Mouse (Mus musculus) midbrain, embryonic 16.5 days (tissue): ENCODE measurements around the gene Ssmem1. TPM values are rescaled to one million over a fixed set of nuclear protein-coding genes. Genes with fewer than 3 reads are reported as not detected.

Experiments
- ATAC-seq: fragments of 200-750 bp; cut with Nextera tagmentation; 2 replicates; pipeline ENCODE4 v1.8.0; 2017; ENCODE audit warnings: moderate TSS enrichment
- H3K27ac ChIP-seq: fragments of 300-500 bp; sonication (generic); 2 replicates; pipeline ENCODE4 v1.5.1; 2014; ENCODE audit warnings: mild to moderate bottlenecking, low read length, mixed read lengths
- H3K27me3 ChIP-seq: fragments of 300-500 bp; sonication (generic); 2 replicates; pipeline ENCODE4 v1.6.1; 2014; ENCODE audit warnings: low read depth, low read length, mixed read lengths; ENCODE audit not compliant: control insufficient read depth, insufficient read depth
- H3K36me3 ChIP-seq: fragments of 300-500 bp; sonication (generic); 2 replicates; pipeline ENCODE4 v1.6.1; 2014; ENCODE audit warnings: mild to moderate bottlenecking, low read length, moderate library complexity, mixed read lengths; ENCODE audit not compliant: control insufficient read depth, insufficient read depth
- H3K4me1 ChIP-seq: fragments of 300-500 bp; sonication (generic); 2 replicates; pipeline ENCODE4 v1.6.1; 2014; ENCODE audit warnings: mild to moderate bottlenecking, low read length, mixed read lengths; ENCODE audit not compliant: control insufficient read depth, insufficient read depth
- H3K4me2 ChIP-seq: fragments of 300-500 bp; sonication (generic); 2 replicates; pipeline ENCODE4 v1.6.1; 2014; ENCODE audit warnings: mild to moderate bottlenecking, low read length, mixed read lengths
- H3K4me3 ChIP-seq: fragments of 300-500 bp; sonication (generic); 2 replicates; pipeline ENCODE4 v1.5.1; 2014; ENCODE audit warnings: low read depth, mild to moderate bottlenecking, low read length, moderate library complexity, mixed read lengths
- H3K9ac ChIP-seq: fragments of 300-500 bp; sonication (generic); 2 replicates; pipeline ENCODE4 v1.6.1; 2014; ENCODE audit warnings: low read depth, low read length, mixed read lengths
- H3K9me3 ChIP-seq: fragments of 300-500 bp; sonication (generic); replicated peaks from 2 replicates; pipeline ENCODE4 v1.6.1; 2014; ENCODE audit warnings: mild to moderate bottlenecking, low read length, mixed read lengths; ENCODE audit not compliant: control insufficient read depth, poor library complexity, severe bottlenecking
- WGBS: fragments of 180-500 bp; shearing (Covaris S2); extraction: QIAGEN DNeasy Blood & Tissue Kit; methylation state at CpG from one replicate; pipeline ENCODE4 v1.1.7; 2014; 5-methylcytosine and 5-hydroxymethylcytosine counted together
- polyA plus RNA-seq: library from polyadenylated mRNA; unstranded; fragments of >200 nt; fragmentation: Nextera tagmentation; extraction: Ambion mirVana; gene quantifications from 2 replicates; pipeline ENCODE4 v1.2.1, GENCODE M21; 2015

Ssmem1 gene
- polyA plus RNA-seq, 1 experiment from 2014 or later: 0.14 TPM

DNA sequence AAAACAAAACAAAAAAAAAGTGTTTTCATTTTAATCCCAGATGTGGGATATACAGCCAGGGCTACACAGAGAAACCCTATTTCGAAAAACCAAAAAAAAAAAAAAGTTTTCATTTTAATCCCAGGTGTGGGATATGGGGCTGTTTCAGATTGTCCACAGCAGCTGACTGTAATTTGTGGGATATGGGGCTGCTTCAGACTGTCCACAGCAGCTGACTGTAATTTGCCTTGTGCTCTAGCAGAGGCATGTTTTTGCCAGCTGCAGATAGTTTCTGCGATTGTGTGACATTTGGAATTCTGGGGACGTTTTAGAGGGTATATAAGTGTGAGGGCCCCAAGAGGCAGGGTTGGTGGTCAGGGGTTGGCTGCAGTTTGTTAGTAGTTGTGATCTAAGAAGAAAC is 37.9 kb upstream of the Ssmem1 start:
- Histone ChIP-seq H3K27ac (no peak overlapping the region), H3K4me3 (no peak overlapping the region), H3K27me3 (no peaks in the 10 kb centered on the region), H3K36me3 (no peaks in the 10 kb centered on the region), H3K4me1 (peaks cover 5% of the 10 kb centered on the region; the same call in 1 of the 2 replicates), H3K9me3 (no peaks in the 10 kb centered on the region), H3K4me2 (no peak overlapping the region), H3K9ac (no peak overlapping the region)
- ATAC-seq: no peak
- WGBS: 89% methylated on average over 3 of the region's 3 CpGs

DNA sequence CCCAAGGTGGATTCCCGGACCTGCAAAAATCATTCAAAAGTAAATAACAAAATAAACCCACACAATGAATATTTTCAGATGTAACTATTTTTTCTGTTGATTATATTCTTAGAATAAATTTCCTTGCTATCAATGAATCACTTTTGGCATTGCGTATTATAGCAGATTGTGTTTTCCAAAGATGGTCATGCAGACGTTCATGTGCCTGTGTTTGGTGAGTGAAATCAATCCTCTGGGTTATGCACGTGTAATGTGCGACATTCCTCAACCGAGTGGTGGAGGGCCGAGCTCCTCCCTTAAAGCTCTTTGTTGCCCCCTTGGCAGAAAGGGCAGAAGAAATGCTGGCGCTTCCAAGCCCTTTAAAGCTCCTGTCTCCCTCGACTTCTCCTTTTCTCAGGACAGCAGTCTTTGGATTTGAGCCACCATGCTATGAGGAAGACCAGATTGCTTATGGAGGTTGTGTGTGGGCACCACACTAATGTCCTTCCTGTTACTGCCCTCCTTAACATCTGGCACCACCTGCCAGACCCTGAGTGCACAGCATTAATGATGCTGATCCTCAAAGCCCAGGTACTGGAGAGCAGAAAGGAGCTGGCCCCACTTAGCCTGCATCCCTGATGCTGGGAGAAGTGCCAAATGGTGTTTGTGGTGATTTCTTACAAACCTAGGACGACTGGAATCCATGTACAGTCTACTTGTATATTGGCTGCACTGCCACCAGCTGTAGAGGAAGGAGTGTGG is 33.5 kb upstream of the Ssmem1 start:
- no peaks in the 10 kb centered on the region for H3K9me3 ChIP-seq
- no peaks in the 10 kb centered on the region for H3K4me1 ChIP-seq
- H3K36me3 ChIP-seq: no peaks in the 10 kb centered on the region
- no peak overlapping the region for H3K4me3 ChIP-seq
- WGBS: 72% methylated on average over 10 of the region's 10 CpGs
- no peak overlapping the region for H3K4me2 ChIP-seq
- no peaks in the 10 kb centered on the region for H3K27me3 ChIP-seq
- H3K9ac ChIP-seq: no peak overlapping the region
- no peak for ATAC-seq
- H3K27ac ChIP-seq: no peak overlapping the region

DNA sequence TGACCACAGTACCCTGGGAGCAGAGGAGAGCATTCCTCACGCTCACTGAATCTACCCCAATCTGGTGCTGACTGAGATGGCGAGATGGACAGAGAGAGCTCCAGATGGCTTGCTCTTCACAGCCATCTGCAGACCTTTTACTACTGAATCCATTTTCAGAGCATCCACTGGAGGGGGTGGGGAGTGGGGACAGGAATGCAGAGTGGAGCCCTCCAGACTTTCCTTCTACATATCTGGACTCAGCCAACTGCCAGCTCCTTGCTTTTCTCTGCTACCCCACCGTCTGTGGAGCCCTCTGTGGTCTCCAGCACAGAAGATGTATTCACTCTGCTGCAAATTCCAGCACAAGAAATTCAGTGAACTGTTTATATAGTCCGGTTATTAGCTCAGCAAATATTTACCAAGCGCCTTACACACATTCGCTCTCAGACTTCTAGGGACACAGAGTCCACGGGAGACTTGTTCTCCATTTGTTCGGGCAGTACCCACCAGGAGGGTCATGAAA is 32.4 kb upstream of the Ssmem1 start:
- Histone ChIP-seq H3K4me1 (no peaks in the 10 kb centered on the region), H3K4me2 (no peak overlapping the region), H3K36me3 (no peaks in the 10 kb centered on the region), H3K9me3 (no peaks in the 10 kb centered on the region), H3K4me3 (no peak overlapping the region), H3K9ac (no peak overlapping the region), H3K27ac (no peak overlapping the region), H3K27me3 (no peaks in the 10 kb centered on the region)
- whole genome bisulfite sequencing: 78% methylated on average over 8 of the region's 8 CpGs
- ATAC-seq: no peak

DNA sequence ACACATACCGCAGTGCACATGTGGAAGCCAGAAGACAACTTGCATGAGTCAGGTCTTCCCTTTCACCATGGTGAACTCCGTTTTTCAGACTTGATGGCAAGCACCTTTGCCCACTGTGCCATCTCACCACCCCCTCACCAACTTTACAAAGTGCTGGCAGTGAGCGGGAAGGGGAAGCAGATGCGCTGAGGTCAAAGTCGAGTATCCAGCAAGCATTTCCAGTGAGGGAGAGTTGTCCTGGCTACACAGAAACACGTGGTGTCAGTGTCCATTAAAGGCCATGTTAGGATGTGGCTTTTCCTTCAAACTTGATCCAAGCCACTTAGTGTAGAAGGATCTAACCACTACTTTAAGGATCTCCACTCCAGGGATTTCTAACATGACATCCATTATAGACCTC is 31.9 kb upstream of the Ssmem1 start:
- Histone ChIP-seq H3K27ac (no peak overlapping the region), H3K27me3 (no peaks in the 10 kb centered on the region), H3K4me3 (no peak overlapping the region), H3K4me1 (no peaks in the 10 kb centered on the region), H3K4me2 (no peak overlapping the region), H3K9me3 (no peaks in the 10 kb centered on the region), H3K9ac (no peak overlapping the region), H3K36me3 (no peaks in the 10 kb centered on the region)
- WGBS: 91% methylated on average over 6 of the region's 6 CpGs
- no peak for ATAC-seq

DNA sequence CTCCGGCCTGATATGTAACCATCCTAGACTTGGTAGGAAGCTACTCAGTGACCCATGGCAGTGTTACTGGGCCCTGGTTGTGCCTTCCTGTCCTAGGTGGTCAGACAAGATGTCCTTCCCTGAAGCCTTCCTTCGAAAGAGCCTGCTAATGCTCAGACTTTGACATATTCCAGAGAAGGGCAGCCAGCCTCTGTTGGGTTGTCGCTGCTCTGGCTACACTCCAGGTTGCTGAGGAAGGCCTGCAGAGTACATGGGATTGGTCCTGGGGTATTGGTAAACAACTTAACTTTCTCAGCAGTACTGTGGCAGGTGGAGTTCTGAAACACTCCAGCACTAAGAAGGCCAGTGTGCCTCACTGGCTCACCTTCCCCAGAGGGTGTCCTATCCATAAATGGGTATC is 30.2 kb upstream of the Ssmem1 start:
- Histone ChIP-seq H3K36me3 (peaks cover 5% of the 10 kb centered on the region; the same call in 1 of the 2 replicates), H3K27me3 (no peaks in the 10 kb centered on the region), H3K9me3 (no peaks in the 10 kb centered on the region), H3K4me1 (no peaks in the 10 kb centered on the region), H3K4me3 (no peak overlapping the region), H3K9ac (no peak overlapping the region), H3K4me2 (no peak overlapping the region), H3K27ac (no peak overlapping the region)
- ATAC-seq: no peak
- 92% methylated on average over 3 of the region's 3 CpGs for WGBS

DNA sequence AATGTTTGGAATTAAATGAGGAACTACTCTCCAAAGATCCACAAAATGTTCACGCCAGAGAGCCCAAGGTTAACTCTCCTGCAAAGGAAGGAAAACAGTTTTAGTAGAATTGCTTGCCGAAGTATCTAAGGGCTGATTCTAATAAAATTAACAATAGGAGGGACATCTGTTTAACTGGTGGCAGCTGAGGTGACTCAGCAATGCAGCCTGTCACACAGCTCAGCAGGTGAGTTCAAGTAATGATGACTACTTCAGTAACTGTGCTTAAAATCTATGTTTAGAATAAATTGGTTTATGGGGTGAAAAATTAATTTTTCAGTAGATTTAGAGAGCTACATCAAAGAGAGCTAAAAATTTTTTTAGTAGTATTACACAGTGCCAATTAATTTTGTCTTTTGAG is 26.7 kb upstream of the Ssmem1 start:
- Histone ChIP-seq H3K9me3 (no peaks in the 10 kb centered on the region), H3K9ac (no peak overlapping the region), H3K27ac (no peak overlapping the region), H3K36me3 (peaks cover 16% of the 10 kb centered on the region), H3K27me3 (no peaks in the 10 kb centered on the region), H3K4me2 (no peak overlapping the region), H3K4me1 (no peaks in the 10 kb centered on the region), H3K4me3 (no peak overlapping the region)
- WGBS: 89% methylated on average over 2 of the region's 2 CpGs
- no peak for ATAC-seq

DNA sequence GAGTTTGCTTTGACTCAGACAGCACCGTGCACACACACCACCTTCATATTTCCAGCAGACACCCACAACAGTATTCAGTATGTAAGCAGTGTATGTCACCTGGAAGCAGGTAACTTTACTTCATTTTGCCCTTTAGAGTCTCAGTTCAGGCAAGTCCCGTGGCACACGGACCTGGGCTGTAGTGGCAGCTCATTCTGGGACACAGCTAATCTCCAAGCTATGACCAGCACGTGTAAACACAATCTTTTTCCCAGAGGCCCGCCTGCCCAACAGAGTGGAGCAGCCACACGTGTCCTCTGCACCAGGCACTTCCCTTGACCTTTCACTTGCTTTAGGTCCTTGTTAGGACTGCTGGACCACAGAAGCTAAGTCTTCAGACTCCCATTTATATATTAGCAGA is 23.1 kb upstream of the Ssmem1 start:
- no peak overlapping the region for H3K9ac ChIP-seq
- H3K27me3 ChIP-seq: no peaks in the 10 kb centered on the region
- WGBS: 87% methylated on average over 6 of the region's 6 CpGs
- no peaks in the 10 kb centered on the region for H3K4me1 ChIP-seq
- H3K9me3 ChIP-seq: no peaks in the 10 kb centered on the region
- H3K36me3 ChIP-seq: peaks cover 25% of the 10 kb centered on the region
- no peak for ATAC-seq
- no peak overlapping the region for H3K27ac ChIP-seq
- H3K4me3 ChIP-seq: no peak overlapping the region
- H3K4me2 ChIP-seq: no peak overlapping the region

DNA sequence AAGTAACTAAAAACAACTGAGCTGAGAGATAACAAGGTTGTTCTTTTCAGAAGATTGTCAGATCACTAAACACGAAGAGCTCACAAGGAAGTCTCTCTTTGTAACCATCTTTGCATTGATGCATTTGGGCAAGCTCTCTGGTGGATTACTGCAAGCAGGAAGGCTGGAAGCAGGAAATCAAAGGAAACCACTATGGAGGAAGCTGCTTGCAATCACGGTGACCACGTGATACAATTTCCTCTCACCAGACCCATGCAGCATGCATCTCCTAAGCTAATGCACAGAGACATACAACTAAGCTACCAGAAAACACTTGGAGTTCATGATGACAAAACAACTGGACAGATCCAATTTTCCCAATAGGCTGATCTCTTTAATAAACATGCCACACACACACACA is 10.6 kb upstream of the Ssmem1 start:
- no peak for ATAC-seq
- 91% methylated on average over 3 of the region's 3 CpGs for WGBS
- no peak overlapping the region for H3K4me2 ChIP-seq
- no peaks in the 10 kb centered on the region for H3K27me3 ChIP-seq
- no peak overlapping the region for H3K4me3 ChIP-seq
- no peaks in the 10 kb centered on the region for H3K9me3 ChIP-seq
- no peak overlapping the region for H3K9ac ChIP-seq
- H3K4me1 ChIP-seq: no peaks in the 10 kb centered on the region
- peaks cover 9% of the 10 kb centered on the region for H3K36me3 ChIP-seq
- no peak overlapping the region for H3K27ac ChIP-seq

DNA sequence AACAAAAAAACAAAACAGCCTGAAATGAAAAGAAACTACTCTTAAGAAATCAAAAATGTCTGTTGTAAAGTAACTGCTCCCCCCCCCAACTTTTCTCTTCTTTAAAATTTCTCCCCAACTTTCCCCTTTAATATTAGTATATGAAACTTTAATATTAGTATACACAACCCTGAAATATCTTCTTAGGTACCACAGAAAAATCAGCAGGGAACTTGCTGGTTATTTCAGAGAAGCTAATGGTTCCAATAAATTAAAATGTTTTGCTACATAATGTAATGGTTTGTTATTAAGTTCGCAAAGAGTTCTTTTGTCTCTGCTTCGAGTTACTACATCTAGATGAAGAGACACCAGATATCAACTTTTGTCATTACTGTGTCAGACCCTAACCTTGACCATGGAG is 825 bp upstream of the Ssmem1 start:
- Histone ChIP-seq H3K9me3 (no peaks in the 10 kb centered on the region), H3K9ac (peak overlapping the region; percentile 74), H3K36me3 (no peaks in the 10 kb centered on the region), H3K27ac (peak overlapping the region; percentile 94), H3K27me3 (no peaks in the 10 kb centered on the region), H3K4me2 (peak overlapping the region; percentile 56), H3K4me3 (peak overlapping the region; percentile 66), H3K4me1 (peaks cover 9% of the 10 kb centered on the region)
- 6% methylated on average over 2 of the region's 2 CpGs for WGBS
- ATAC-seq: no peak
